Mouse (Mus musculus) embryonic facial prominence, embryonic 11.5 days (tissue): ENCODE measurements at regions not wholly inside any gene's neighbourhood (a gene's known extent, or its start where the extent isn't known, plus 50 kb on each side); places are given as distances from the start of the nearest gene placed in this dataset.
A peak's percentile ranks its signal among the peaks of the same experiment; 100 is the strongest.

ENCODE experiments used
- ATAC-seq: fragments of 200-750 bp; cut with Nextera tagmentation; replicated peaks from 2 replicates; pipeline ENCODE4 v1.8.0; 2017; ENCODE audit warnings: low read depth; ENCODE audit not compliant: insufficient number of reproducible peaks, low FRiP score, low TSS enrichment
- DNase-seq: peaks from one replicate; pipeline ENCODE4 v3.0.0-alpha.2; 2015; ENCODE audit warnings: low spot score
- H3K27ac ChIP-seq: fragments of 300-500 bp; sonication (generic); replicated peaks from 2 replicates; pipeline ENCODE4 v1.5.1; 2014; ENCODE audit warnings: mild to moderate bottlenecking, low read depth, low read length, control low read depth
- H3K27me3 ChIP-seq: fragments of 300-500 bp; sonication (generic); 2 replicates; pipeline ENCODE4 v1.6.1; 2014; ENCODE audit warnings: mild to moderate bottlenecking, low read length, moderate library complexity, mixed read lengths; ENCODE audit not compliant: control insufficient read depth, insufficient read depth
- H3K36me3 ChIP-seq: fragments of 300-500 bp; sonication (generic); replicated peaks from 2 replicates; pipeline ENCODE4 v1.6.1; 2014; ENCODE audit warnings: low read depth, mild to moderate bottlenecking, low read length, moderate library complexity, mixed read lengths; ENCODE audit not compliant: control insufficient read depth, insufficient read depth
- H3K4me1 ChIP-seq: fragments of 300-500 bp; sonication (generic); 2 replicates; pipeline ENCODE4 v1.6.1; 2014; ENCODE audit warnings: low read length, mixed read lengths; ENCODE audit not compliant: control insufficient read depth, insufficient read depth
- H3K4me2 ChIP-seq: fragments of 300-500 bp; sonication (generic); 2 replicates; pipeline ENCODE4 v1.6.1; 2014; ENCODE audit warnings: low read depth, mild to moderate bottlenecking, control low read depth, low read length, moderate library complexity
- H3K4me3 ChIP-seq: fragments of 300-500 bp; sonication (generic); 2 replicates; pipeline ENCODE4 v1.5.1; 2014; ENCODE audit warnings: low read depth, low read length, control low read depth
- H3K9ac ChIP-seq: fragments of 300-500 bp; sonication (generic); replicated peaks from 2 replicates; pipeline ENCODE4 v1.6.1; 2014; ENCODE audit warnings: mild to moderate bottlenecking, control low read depth, low read length
- H3K9me3 ChIP-seq: fragments of 300-500 bp; sonication (generic); replicated peaks from 2 replicates; pipeline ENCODE4 v1.6.1; 2016; ENCODE audit warnings: mild to moderate bottlenecking, low read length, inconsistent platforms, mixed read lengths; ENCODE audit not compliant: control insufficient read depth
- WGBS: fragments of 180-500 bp; shearing (Covaris S2); extraction: QIAGEN DNeasy Blood & Tissue Kit; methylation state at CpG from one replicate; pipeline ENCODE4 v1.1.7; 2014; 5-methylcytosine and 5-hydroxymethylcytosine counted together

- 78% methylated on average over 3 of the region's 3 CpGs for WGBS
- no peak overlapping the region for H3K4me2 ChIP-seq
- ATAC-seq = no peak
Measured at GRCm38 (mm10) chr2:106384842-106385241, 308.2 kb upstream of the Mpped2 start.

GRCm38 (mm10) chr2:106412158-106412557 is 280.9 kb upstream of the Mpped2 start:
- Histone ChIP-seq H3K27ac (no peak overlapping the region), H3K4me1 (no peaks in the 10 kb centered on the region), H3K4me3 (no peak overlapping the region), H3K36me3 (no peaks in the 10 kb centered on the region), H3K4me2 (no peak overlapping the region), H3K9me3 (no peaks in the 10 kb centered on the region), H3K9ac (no peak overlapping the region), H3K27me3 (no peaks in the 10 kb centered on the region)
- DNase-seq = no peak
- 73% methylated on average over 6 of the region's 6 CpGs for WGBS
- no peak for ATAC-seq

More at GRCm38 (mm10) chr2:106384842-106385241, 308.2 kb upstream of the Mpped2 start:
- Histone ChIP-seq H3K27ac (no peak overlapping the region), H3K9ac (no peak overlapping the region), H3K4me3 (no peak overlapping the region), H3K9me3 (no peaks in the 10 kb centered on the region), H3K4me1 (no peaks in the 10 kb centered on the region), H3K36me3 (no peaks in the 10 kb centered on the region), H3K27me3 (no peaks in the 10 kb centered on the region)
- DNase-seq = no peak

GRCm38 (mm10) chr2:106415474-106416019 is 277.5 kb upstream of the Mpped2 start:
- H3K36me3 ChIP-seq = no peaks in the 10 kb centered on the region
- no peak for DNase-seq
- 53% methylated on average over 7 of the region's 7 CpGs for WGBS

GRCm38 (mm10) chr2:106418181-106418580 is 274.9 kb upstream of the Mpped2 start:
- DNase-seq (no peak), ATAC-seq (no peak)
- Histone ChIP-seq H3K36me3 (no peaks in the 10 kb centered on the region), H3K4me3 (no peak overlapping the region), H3K4me2 (no peak overlapping the region), H3K9me3 (no peaks in the 10 kb centered on the region), H3K4me1 (no peaks in the 10 kb centered on the region), H3K27ac (no peak overlapping the region), H3K27me3 (no peaks in the 10 kb centered on the region), H3K9ac (no peak overlapping the region)
- 52% methylated on average over 2 of the region's 2 CpGs for WGBS

More at GRCm38 (mm10) chr2:106415474-106416019, 277.5 kb upstream of the Mpped2 start:
- Histone ChIP-seq H3K9ac (no peak overlapping the region), H3K4me1 (no peaks in the 10 kb centered on the region), H3K4me2 (no peak overlapping the region), H3K27me3 (no peaks in the 10 kb centered on the region), H3K4me3 (no peak overlapping the region), H3K27ac (no peak overlapping the region), H3K9me3 (no peaks in the 10 kb centered on the region)
- no peak for ATAC-seq

- 29% methylated on average over 3 of the region's 3 CpGs for WGBS
- no peaks in the 10 kb centered on the region for H3K27me3 ChIP-seq
Measured at GRCm38 (mm10) chr2:106424974-106425373, 268.1 kb upstream of the Mpped2 start.

GRCm38 (mm10) chr2:106425451-106425881 is 267.6 kb upstream of the Mpped2 start:
- Histone ChIP-seq H3K9ac (no peak overlapping the region), H3K27ac (no peak overlapping the region), H3K36me3 (no peaks in the 10 kb centered on the region), H3K9me3 (no peaks in the 10 kb centered on the region), H3K4me3 (no peak overlapping the region), H3K4me1 (no peaks in the 10 kb centered on the region; the same call in 1 of the 2 replicates), H3K27me3 (no peaks in the 10 kb centered on the region), H3K4me2 (no peak overlapping the region)
- ATAC-seq (no peak), DNase-seq (no peak)
- 53% methylated on average over 4 of the region's 4 CpGs for WGBS

More at GRCm38 (mm10) chr2:106424974-106425373, 268.1 kb upstream of the Mpped2 start:
- no peak overlapping the region for H3K27ac ChIP-seq
- DNase-seq (peak; percentile 64), ATAC-seq (no peak)
- H3K36me3 ChIP-seq = no peaks in the 10 kb centered on the region
- no peaks in the 10 kb centered on the region; the same call in 1 of the 2 replicates for H3K4me1 ChIP-seq
- no peak overlapping the region for H3K4me3 ChIP-seq
- no peak overlapping the region for H3K9ac ChIP-seq
- H3K9me3 ChIP-seq = no peaks in the 10 kb centered on the region
- no peak overlapping the region for H3K4me2 ChIP-seq

- H3K4me2 ChIP-seq = no peak overlapping the region
- no peaks in the 10 kb centered on the region; the same call in 1 of the 2 replicates for H3K4me1 ChIP-seq
- DNase-seq (no peak), ATAC-seq (peak; percentile 64; the same call in 1 of the 2 replicates)
- no peak overlapping the region for H3K4me3 ChIP-seq
- H3K9me3 ChIP-seq = no peaks in the 10 kb centered on the region
- H3K27ac ChIP-seq = no peak overlapping the region
- no peak overlapping the region for H3K9ac ChIP-seq
- WGBS = 88% methylated on average over 1 of the region's 1 CpGs
- H3K36me3 ChIP-seq = no peaks in the 10 kb centered on the region
- no peaks in the 10 kb centered on the region for H3K27me3 ChIP-seq
Measured at GRCm38 (mm10) chr2:106426010-106426409, 267.1 kb upstream of the Mpped2 start.

- no peak overlapping the region for H3K9ac ChIP-seq
- H3K36me3 ChIP-seq = no peaks in the 10 kb centered on the region
- no peak overlapping the region for H3K4me3 ChIP-seq
- no peak overlapping the region for H3K27ac ChIP-seq
- no peaks in the 10 kb centered on the region for H3K27me3 ChIP-seq
- H3K4me2 ChIP-seq = no peak overlapping the region
- peak; percentile 84 for DNase-seq
- no peak for ATAC-seq
- WGBS = 26% methylated on average over 7 of the region's 7 CpGs
- no peaks in the 10 kb centered on the region; the same call in 1 of the 2 replicates for H3K4me1 ChIP-seq
- no peaks in the 10 kb centered on the region for H3K9me3 ChIP-seq
Measured at GRCm38 (mm10) chr2:106427237-106427636, 265.8 kb upstream of the Mpped2 start.
